Mouse (Mus musculus) small intestine, adult 2 months (tissue): ENCODE measurements at regions not wholly inside any gene's neighbourhood (a gene's known extent, or its start where the extent isn't known, plus 50 kb on each side); places are given as distances from the start of the nearest gene placed in this dataset.

Source experiments
- CTCF ChIP-seq: fragments of 200-500 bp; IDR thresholded peaks from 2 replicates; pipeline ENCODE4 v1.5.1; 2012; ENCODE audit warnings: low read depth, mild to moderate bottlenecking, control low read depth, inconsistent platforms, low read length, moderate library complexity, mixed read lengths; ENCODE audit not compliant: insufficient replicate concordance, insufficient read length; ENCODE audit errors: extremely low read depth
- POLR2A ChIP-seq: fragments of 200-500 bp; IDR thresholded peaks from 2 replicates; pipeline ENCODE4 v1.6.1; 2012; ENCODE audit warnings: low read depth, mild to moderate bottlenecking, control low read depth, inconsistent platforms, low read length, moderate library complexity

DNA sequence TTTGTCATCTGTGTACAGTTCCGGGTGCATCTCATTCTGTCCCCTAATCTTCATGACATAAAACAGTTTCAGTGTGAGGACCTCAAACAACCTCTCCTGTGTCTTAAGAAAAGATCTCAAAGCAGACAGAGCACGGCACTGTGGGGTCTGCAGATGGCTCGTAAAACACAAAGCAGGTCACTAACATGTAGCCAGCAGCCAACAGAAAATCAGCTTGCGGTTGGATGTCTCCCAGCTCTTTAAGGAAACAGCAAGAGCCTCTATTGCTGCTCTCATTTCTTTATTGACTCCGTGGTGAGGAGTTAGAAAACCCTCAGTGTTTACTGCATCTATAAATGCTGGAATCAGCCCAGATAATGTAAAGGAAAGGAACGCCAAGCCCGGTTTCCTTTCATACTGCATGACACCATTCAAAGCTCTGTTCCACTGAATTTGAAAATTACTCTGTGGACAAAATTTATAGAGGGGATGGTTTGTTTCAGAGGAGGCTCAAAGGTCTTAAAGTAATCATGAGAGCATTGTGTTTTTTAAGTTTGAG is 234.3 kb downstream of the Agtpbp1 start:
- no peak for TF ChIP-seq CTCF
- TF ChIP-seq POLR2A, result no peak
